Mouse (Mus musculus) midbrain, embryonic 10.5 days (tissue): ENCODE data around the gene Chd2. TPM values are rescaled to one million over a fixed set of nuclear protein-coding genes. Genes with fewer than 3 reads are reported as not detected.
A peak's percentile ranks its signal among the peaks of the same experiment; 100 is the strongest.
"Not testable (repeated sequence)": the region's sequence is repeated elsewhere in the genome, so short reads cannot be mapped to it uniquely, and the experiment has no call there.

Experiments
- DNase-seq: peaks from one replicate; pipeline ENCODE4 v3.0.0-alpha.2; 2017; ENCODE audit warnings: low spot score
- H3K27ac ChIP-seq: fragments of 300-500 bp; sonication (generic); replicated peaks from 2 replicates; pipeline ENCODE4 v1.5.1; 2016; ENCODE audit warnings: mild to moderate bottlenecking
- H3K27me3 ChIP-seq: fragments of 300-500 bp; sonication (generic); 2 replicates; pipeline ENCODE4 v1.6.1; 2016; ENCODE audit warnings: low read depth, mild to moderate bottlenecking; ENCODE audit not compliant: poor library complexity, severe bottlenecking
- H3K36me3 ChIP-seq: fragments of 300-500 bp; sonication (generic); 2 replicates; pipeline ENCODE4 v1.6.1; 2016; ENCODE audit warnings: mild to moderate bottlenecking, moderate library complexity
- H3K4me1 ChIP-seq: fragments of 300-500 bp; sonication (generic); 2 replicates; pipeline ENCODE4 v1.6.1; 2016
- H3K4me3 ChIP-seq: fragments of 300-500 bp; sonication (generic); 2 replicates; pipeline ENCODE4 v1.5.1; 2016; ENCODE audit warnings: mild to moderate bottlenecking, moderate library complexity
- H3K9me3 ChIP-seq: fragments of 300-500 bp; sonication (generic); replicated peaks from 2 replicates; pipeline ENCODE4 v1.6.1; 2016; ENCODE audit warnings: mild to moderate bottlenecking
- WGBS: fragments of 180-500 bp; shearing (Covaris S2); methylation state at CpG from one replicate; pipeline ENCODE4 v1.1.7; 2016; 5-methylcytosine and 5-hydroxymethylcytosine counted together
- polyA plus RNA-seq: library from polyadenylated mRNA; unstranded; fragments of >200 nt; fragmentation: Nextera tagmentation; extraction: Ambion mirVana; gene quantifications from 2 replicates; pipeline ENCODE4 v1.2.1, GENCODE M21; 2016

Chd2 gene
- polyA plus RNA-seq, 1 experiment from 2014 or later: 39.6 TPM

DNA sequence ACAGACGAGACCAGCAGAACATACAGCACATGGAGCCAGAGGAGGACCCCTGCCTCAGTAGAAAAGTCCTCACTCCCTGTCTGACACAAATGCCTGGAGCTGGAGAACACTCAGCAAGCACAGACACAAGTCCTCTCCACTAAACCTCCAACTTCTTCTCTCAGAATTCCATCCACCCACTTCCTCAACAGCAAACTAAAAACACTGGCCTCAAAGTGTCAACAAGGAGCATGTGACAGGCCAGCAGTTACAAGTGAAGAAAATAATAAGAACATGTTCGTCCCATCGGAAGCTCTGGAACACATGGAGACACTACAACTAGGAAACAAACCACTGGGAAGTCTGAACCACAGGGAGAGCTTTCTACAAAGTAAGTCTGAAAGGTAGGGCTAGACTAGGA lies 8.7 kb downstream of the Chd2 start:
- no peak for DNase-seq
- peaks cover 40% of the 10 kb centered on the region for H3K4me1 ChIP-seq
- peaks cover 45% of the 10 kb centered on the region for H3K36me3 ChIP-seq
- no peaks in the 10 kb centered on the region for H3K27me3 ChIP-seq
- H3K27ac ChIP-seq: no peak overlapping the region; the same call in 1 of the 2 replicates
- no peaks in the 10 kb centered on the region for H3K9me3 ChIP-seq
- WGBS: 82% methylated on average over 3 of the region's 3 CpGs
- H3K4me3 ChIP-seq: no peak overlapping the region

DNA sequence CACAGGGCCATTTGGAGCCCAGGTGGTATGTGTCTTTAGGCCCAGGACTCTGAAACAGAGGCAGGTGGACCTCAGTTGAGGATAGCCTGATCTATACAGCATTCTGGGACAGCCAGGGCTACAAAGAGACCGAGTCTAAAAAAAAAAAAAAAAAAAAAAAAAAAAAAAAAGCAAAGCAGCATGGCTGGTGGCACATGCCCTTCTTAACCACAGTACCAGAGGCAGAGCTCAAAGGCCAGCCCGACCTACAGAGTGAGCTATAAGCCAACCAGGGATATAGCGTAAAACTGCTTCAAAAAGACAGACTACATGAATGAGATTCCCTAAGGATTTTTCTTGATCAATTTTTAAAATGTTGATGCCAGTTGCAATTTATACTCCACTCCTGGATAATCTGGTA lies 9.5 kb downstream of the Chd2 start:
- no peak for DNase-seq
- H3K36me3 ChIP-seq: peaks cover 45% of the 10 kb centered on the region
- H3K4me3 ChIP-seq: no peak overlapping the region
- H3K27me3 ChIP-seq: no peaks in the 10 kb centered on the region
- peaks cover 39% of the 10 kb centered on the region for H3K4me1 ChIP-seq
- H3K9me3 ChIP-seq: no peaks in the 10 kb centered on the region
- no peak overlapping the region for H3K27ac ChIP-seq
- 84% methylated on average over 3 of the region's 3 CpGs for WGBS

DNA sequence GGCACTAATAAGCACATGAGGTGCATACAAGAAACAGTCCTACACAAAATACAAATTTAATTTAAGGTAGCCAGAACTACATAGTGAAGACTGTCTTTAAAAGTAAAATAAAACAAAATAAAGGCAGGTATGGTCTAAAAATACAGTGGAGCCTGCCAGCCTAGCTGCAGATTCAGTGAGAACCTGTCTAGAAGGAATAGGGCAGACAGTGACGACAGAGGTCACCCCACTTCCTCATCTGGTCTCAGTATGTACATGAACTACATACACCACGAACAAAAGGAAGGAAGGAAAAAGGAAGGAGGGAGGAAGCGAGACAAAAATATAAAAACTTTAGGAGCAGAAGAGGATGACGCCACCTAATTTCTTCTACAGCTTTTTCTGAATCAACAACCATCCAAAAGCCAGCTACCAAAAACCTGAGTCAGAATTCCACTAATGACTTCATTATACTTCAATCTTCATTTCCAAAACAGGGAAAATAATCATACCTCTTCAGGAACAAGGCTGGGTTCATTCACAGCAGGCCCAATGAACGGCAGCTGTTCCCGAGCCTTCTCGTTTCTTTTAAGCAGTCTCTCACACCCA lies 10.0 kb downstream of the Chd2 start:
- peaks cover 45% of the 10 kb centered on the region for H3K36me3 ChIP-seq
- 92% methylated on average over 7 of the region's 7 CpGs for WGBS
- H3K27me3 ChIP-seq: no peaks in the 10 kb centered on the region
- DNase-seq: no peak
- H3K27ac ChIP-seq: no peak overlapping the region; the same call in 1 of the 2 replicates
- no peak overlapping the region for H3K4me3 ChIP-seq
- no peaks in the 10 kb centered on the region for H3K9me3 ChIP-seq
- peaks cover 33% of the 10 kb centered on the region for H3K4me1 ChIP-seq

DNA sequence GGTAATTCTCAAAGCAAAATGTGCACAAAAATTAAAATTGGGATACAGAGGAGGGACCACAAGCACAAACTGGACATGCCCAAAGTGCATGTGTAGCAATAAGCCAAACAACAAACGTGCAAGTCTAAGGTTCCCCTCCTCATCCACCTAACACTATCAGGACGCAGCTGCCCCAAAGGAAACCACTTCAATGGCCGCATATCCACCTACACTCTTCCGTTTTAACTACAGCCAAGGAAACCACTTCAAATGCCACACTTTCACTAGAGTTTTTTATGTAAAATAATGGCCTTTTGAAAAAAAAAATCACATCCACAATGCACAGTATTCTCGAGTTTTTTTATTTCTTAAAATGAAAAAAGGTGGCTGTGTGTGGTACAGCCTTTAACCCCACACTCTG lies 10.8 kb downstream of the Chd2 start:
- DNase-seq: no peak
- H3K27ac ChIP-seq: no peak overlapping the region
- peaks cover 45% of the 10 kb centered on the region for H3K36me3 ChIP-seq
- H3K4me3 ChIP-seq: no peak overlapping the region
- no peaks in the 10 kb centered on the region for H3K27me3 ChIP-seq
- 92% methylated on average over 5 of the region's 5 CpGs for WGBS
- H3K9me3 ChIP-seq: no peaks in the 10 kb centered on the region
- H3K4me1 ChIP-seq: peaks cover 26% of the 10 kb centered on the region

DNA sequence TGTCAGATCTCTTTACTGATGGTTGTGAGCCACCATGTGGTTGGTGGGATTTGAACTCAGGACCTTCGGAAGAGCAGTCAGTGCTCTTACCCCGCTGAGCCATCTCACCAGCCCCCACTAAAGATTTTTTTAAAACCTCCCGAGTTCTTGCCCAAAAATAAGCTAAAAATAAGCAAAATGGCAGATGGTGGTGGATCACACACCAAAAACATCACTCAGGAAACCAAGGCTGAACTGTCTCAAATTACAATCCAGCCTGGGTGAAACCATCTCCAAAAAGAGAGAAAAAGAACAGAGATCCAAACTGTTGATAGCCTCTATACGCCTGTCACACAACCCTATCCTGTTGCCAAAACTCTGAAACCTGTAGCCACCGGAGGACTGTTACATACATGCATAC lies 11.5 kb downstream of the Chd2 start:
- whole genome bisulfite sequencing: 92% methylated on average over 5 of the region's 5 CpGs
- no peak overlapping the region for H3K27ac ChIP-seq
- H3K27me3 ChIP-seq: no peaks in the 10 kb centered on the region
- peaks cover 39% of the 10 kb centered on the region for H3K36me3 ChIP-seq
- DNase-seq: no peak
- peaks cover 19% of the 10 kb centered on the region for H3K4me1 ChIP-seq
- no peak overlapping the region for H3K4me3 ChIP-seq
- no peaks in the 10 kb centered on the region for H3K9me3 ChIP-seq

DNA sequence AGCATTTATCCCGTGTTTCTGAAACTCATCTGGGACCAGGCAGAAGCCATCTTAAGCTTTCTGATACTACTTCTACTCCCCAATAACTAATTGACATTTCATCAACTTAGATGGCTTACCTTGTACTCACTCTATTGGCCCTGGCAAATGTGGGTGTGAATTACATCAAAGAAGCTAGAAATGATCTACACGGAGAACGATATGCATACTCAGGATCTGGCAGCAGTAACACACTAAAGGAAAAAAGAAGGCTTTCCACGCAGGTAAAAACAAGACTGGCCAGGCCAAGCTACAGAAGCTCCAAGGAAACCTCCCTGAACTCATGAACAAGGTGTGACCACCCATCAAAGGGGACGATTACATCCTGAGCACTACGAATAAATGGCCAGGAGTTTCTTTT lies 12.4 kb downstream of the Chd2 start:
- DNase-seq: no peak
- Histone ChIP-seq H3K27ac (no peak overlapping the region), H3K9me3 (no peaks in the 10 kb centered on the region), H3K4me3 (no peak overlapping the region), H3K4me1 (peaks cover 20% of the 10 kb centered on the region), H3K27me3 (no peaks in the 10 kb centered on the region), H3K36me3 (peaks cover 39% of the 10 kb centered on the region)
- 95% methylated on average over 6 of the region's 6 CpGs for WGBS

DNA sequence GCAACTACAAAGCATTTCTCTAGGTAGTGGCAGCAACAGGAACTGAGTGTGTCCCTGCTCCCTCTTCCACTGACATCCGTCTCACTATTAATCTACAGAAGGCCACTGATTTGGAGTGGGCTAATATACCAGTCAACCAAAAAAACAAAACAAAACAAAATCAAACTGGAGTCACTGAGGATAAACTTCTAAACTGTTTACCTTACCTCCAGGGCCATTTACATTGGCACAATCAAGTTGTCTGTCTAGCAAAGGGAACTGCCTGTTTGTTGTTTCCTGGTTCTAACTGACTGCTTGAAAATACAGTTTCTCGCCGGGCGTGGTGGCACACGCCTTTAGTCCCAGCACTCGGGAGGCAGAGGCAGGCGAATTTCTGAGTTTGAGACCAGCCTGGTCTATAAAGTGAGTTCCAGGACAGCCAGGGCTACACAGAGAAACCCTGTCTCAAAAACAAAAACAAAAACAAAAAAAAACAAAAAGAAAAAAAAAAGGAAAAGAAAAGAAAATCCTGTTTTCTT lies 13.2 kb downstream of the Chd2 start:
- not testable (repeated sequence) for H3K9me3 ChIP-seq, H3K27me3 ChIP-seq, H3K4me3 ChIP-seq, H3K27ac ChIP-seq, DNase-seq
- WGBS: 87% methylated on average over 7 of the region's 7 CpGs
- H3K36me3 ChIP-seq: peaks cover 36% of the 10 kb centered on the region
- H3K4me1 ChIP-seq: peaks cover 13% of the 10 kb centered on the region

DNA sequence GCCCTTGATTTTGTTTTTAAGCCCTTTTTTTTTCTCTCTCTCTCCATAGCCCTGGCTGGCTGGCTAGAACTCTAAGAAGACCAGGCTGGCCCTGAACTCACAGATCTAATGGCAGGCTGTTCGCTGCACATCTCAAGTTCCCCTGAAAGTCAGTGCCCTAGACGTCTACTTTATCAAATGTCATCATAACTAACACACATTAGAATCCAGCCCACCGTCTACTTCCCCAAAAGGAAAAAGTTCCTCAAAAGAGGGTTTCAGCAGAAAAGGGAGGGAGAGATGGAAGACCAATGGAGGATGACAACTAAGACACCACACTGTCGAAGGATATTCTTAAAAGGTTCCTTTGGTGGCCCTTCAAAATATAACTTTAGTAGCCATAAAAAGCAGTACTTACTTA lies 14.4 kb downstream of the Chd2 start:
- Histone ChIP-seq H3K36me3 (peaks cover 46% of the 10 kb centered on the region), H3K4me1 (peaks cover 5% of the 10 kb centered on the region), H3K9me3 (no peaks in the 10 kb centered on the region), H3K4me3 (no peak overlapping the region), H3K27me3 (no peaks in the 10 kb centered on the region), H3K27ac (no peak overlapping the region)
- no peak for DNase-seq
- WGBS: 96% methylated on average over 4 of the region's 4 CpGs

DNA sequence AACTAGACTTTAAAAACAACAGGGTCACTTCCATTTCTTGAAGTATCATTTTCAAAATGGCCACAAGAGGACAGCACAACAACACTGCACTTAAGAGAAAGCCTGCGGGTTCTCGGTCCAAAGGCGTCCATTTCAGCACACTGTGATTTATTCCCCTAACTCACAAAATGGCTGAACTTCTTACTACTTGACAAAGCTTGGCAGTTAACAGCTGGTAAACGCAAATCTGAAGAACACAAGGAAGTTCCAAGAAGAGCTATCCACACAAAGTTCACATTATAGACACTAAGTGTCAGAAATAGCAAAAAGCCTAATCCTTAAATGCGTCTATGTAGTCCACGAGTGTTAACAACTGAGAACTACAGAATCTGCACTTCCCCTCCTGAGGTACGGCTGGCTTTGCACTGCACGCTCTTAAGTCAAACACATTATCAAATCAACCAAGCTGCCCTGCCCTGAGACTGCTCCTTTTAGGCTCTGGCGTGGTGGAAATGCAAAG lies 17.1 kb downstream of the Chd2 start:
- Histone ChIP-seq H3K27me3 (no peaks in the 10 kb centered on the region), H3K36me3 (peaks cover 50% of the 10 kb centered on the region), H3K27ac (peak overlapping the region; percentile 81), H3K9me3 (no peaks in the 10 kb centered on the region), H3K4me3 (no peak overlapping the region), H3K4me1 (peaks cover 12% of the 10 kb centered on the region)
- DNase-seq: peak; percentile 32
- WGBS: 65% methylated on average over 9 of the region's 9 CpGs

DNA sequence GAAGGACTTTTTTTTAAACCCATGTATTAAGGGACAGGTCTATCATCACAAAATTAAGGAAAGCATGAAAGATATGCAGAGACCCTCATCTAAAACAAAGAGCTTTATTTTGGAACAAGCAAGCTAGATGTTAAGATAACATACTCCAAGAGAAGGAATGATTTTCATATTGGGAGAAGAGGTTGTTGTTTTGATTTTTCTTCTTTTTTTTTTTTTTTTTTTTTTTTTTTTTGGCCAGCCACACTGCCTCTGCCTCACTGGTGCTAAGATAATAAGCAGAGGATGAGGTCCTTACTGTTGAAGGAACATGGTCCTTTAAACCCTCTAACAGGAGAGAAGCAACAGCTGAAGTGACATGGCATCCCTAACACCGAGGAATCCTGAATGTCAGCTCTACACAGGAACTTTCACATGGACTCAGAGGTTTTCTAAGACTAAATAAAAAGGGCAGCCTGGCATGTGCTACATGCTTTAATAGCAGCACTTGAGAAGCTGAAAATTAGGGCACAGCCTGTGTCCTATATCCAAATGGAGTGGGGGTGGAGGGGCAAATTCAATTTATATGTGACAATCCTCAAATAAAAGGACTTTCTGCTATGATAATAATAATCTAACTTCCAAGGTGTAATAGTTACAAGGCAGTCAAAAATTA lies 17.9 kb downstream of the Chd2 start:
- 88% methylated on average over 1 of the region's 1 CpGs for WGBS
- peaks cover 12% of the 10 kb centered on the region for H3K4me1 ChIP-seq
- no peaks in the 10 kb centered on the region for H3K27me3 ChIP-seq
- DNase-seq: no peak
- no peak overlapping the region for H3K4me3 ChIP-seq
- H3K36me3 ChIP-seq: peaks cover 51% of the 10 kb centered on the region
- H3K9me3 ChIP-seq: no peaks in the 10 kb centered on the region
- no peak overlapping the region for H3K27ac ChIP-seq

DNA sequence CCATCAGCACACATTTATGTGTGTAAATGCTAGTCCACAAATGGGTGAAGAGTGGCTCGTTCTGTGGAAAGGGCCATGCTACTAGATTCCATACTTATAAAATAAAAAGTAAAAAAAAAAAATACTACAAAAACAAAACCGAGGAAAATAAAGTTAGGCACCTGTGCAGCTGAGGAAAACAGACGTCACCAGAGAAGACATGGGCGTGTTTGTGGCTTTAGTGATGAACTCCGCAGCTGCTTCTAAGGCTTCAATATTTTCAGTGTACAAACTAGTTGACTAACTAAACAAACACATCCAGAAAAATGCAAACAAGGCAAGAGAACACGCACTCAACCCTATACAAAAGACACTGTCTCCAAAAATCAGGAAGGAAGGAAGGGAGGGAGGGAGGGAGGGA lies 18.4 kb downstream of the Chd2 start:
- WGBS: 91% methylated on average over 6 of the region's 6 CpGs
- Histone ChIP-seq H3K36me3 (peaks cover 50% of the 10 kb centered on the region), H3K27ac (no peak overlapping the region), H3K4me3 (no peak overlapping the region), H3K4me1 (peaks cover 12% of the 10 kb centered on the region), H3K27me3 (no peaks in the 10 kb centered on the region), H3K9me3 (no peaks in the 10 kb centered on the region)
- DNase-seq: no peak

DNA sequence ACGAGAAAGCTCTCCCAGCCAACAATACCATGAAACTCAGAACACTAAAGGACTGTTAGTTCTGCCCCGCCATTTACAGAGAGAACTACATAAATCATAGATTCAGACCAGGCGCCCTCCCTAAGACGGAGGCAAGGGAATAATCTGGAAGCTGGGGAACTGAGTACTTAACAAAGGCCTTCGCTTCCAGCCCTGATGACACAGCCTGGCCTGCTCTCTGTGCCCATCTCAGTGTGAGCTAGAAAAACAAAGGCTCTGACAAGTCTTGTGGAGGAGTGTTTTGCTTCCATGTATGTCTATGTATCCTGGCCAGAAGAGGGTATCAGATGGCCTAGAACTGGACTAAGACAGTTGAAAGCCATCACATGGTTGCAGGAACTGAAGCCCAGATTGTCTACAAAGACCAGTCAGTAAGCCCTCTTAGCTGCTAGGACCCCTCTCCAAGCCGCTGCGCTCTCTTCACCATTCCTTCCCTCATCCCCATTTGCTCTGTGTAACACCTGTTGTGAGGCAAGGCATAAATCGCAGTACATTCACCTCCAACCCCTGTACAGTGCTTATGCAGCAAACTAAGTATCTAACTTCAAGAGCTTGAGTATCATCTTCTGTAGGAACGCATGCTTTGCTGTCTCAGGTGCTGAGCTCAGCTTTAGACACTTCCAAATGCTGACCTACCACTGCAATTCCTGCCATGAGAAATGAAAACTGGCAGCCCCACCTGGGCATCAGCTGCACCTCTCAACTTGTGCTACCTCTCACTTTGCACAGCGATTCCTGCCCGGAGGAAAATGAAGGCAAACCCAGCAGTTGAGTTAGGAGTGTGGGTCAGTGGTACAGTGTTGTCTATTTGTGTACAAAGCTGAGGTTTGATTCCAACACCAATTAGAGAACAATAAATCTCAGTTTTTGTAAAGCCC lies 20.1 kb downstream of the Chd2 start:
- DNase-seq: no peak
- Histone ChIP-seq H3K27ac (peak overlapping the region; percentile 35), H3K27me3 (no peaks in the 10 kb centered on the region), H3K36me3 (peaks cover 66% of the 10 kb centered on the region), H3K4me1 (peaks cover 12% of the 10 kb centered on the region), H3K4me3 (no peak overlapping the region), H3K9me3 (no peaks in the 10 kb centered on the region)
- 95% methylated on average over 11 of the region's 11 CpGs for WGBS
